Mouse (Mus musculus): ENCODE results near the gene Aipl1.

Gene Aipl1

GRCm38 (mm10) chr11:72049171-72049759, 12.0 kb upstream of the Aipl1 start:
- DNase-seq: no peak

- no peak for DNase-seq
Observed at GRCm38 (mm10) chr11:72048730-72049129, 11.4 kb upstream of the Aipl1 start.

- no peak for DNase-seq
Observed at GRCm38 (mm10) chr11:72044231-72044630, 6.9 kb upstream of the Aipl1 start.

- no peak for DNase-seq
Observed at GRCm38 (mm10) chr11:72042631-72043030, 5.3 kb upstream of the Aipl1 start.

GRCm38 (mm10) chr11:72041768-72042607, 4.7 kb upstream of the Aipl1 start, which contains the start of gene Pimreg:
Gene Pimreg, plus strand, starts transcription at chr11:72042032.
- peak; percentile 71 for DNase-seq

GRCm38 (mm10) chr11:72041290-72041767, 4.0 kb upstream of the Aipl1 start:
- no peak for DNase-seq

GRCm38 (mm10) chr11:72039599-72040386, 2.5 kb upstream of the Aipl1 start:
- DNase-seq: no peak

GRCm38 (mm10) chr11:72037996-72038395, 687 bp upstream of the Aipl1 start:
- DNase-seq: peak; percentile 25

GRCm38 (mm10) chr11:72032589-72032988, 4.7 kb downstream of the Aipl1 start:
- no peak for DNase-seq

GRCm38 (mm10) chr11:72032091-72032490, 5.2 kb downstream of the Aipl1 start:
- no peak for DNase-seq

- DNase-seq: no peak
Observed at GRCm38 (mm10) chr11:72031353-72031752, 6.0 kb downstream of the Aipl1 start.

- no peak for DNase-seq
Observed at GRCm38 (mm10) chr11:72029143-72029542, 8.2 kb downstream of the Aipl1 start.

GRCm38 (mm10) chr11:72027836-72028235, 9.5 kb downstream of the Aipl1 start:
- DNase-seq: no peak

- DNase-seq: no peak
Observed at GRCm38 (mm10) chr11:72026516-72026915, 10.8 kb downstream of the Aipl1 start.

- no peak for DNase-seq
Observed at GRCm38 (mm10) chr11:72025843-72026242, 11.5 kb downstream of the Aipl1 start.

GRCm38 (mm10) chr11:72024193-72024781, 13.0 kb downstream of the Aipl1 start:
- peak; percentile 59 for DNase-seq

- DNase-seq: no peak
Observed at GRCm38 (mm10) chr11:72023581-72023980, 13.7 kb downstream of the Aipl1 start.

GRCm38 (mm10) chr11:72022827-72023226, 14.5 kb downstream of the Aipl1 start:
- no peak for DNase-seq

GRCm38 (mm10) chr11:72021015-72021414, 16.3 kb downstream of the Aipl1 start:
- no peak for DNase-seq

GRCm38 (mm10) chr11:72017253-72017601, 20.1 kb downstream of the Aipl1 start:
- no peak for DNase-seq

- no peak for DNase-seq
Observed at GRCm38 (mm10) chr11:72016518-72017252, 20.6 kb downstream of the Aipl1 start.

GRCm38 (mm10) chr11:72014674-72015073, 22.6 kb downstream of the Aipl1 start:
- no peak for DNase-seq

Measured in kidney, adult 11 months (tissue).